Mouse (Mus musculus): ENCODE data around the gene Olfr524.

Olfr524 gene

DNA sequence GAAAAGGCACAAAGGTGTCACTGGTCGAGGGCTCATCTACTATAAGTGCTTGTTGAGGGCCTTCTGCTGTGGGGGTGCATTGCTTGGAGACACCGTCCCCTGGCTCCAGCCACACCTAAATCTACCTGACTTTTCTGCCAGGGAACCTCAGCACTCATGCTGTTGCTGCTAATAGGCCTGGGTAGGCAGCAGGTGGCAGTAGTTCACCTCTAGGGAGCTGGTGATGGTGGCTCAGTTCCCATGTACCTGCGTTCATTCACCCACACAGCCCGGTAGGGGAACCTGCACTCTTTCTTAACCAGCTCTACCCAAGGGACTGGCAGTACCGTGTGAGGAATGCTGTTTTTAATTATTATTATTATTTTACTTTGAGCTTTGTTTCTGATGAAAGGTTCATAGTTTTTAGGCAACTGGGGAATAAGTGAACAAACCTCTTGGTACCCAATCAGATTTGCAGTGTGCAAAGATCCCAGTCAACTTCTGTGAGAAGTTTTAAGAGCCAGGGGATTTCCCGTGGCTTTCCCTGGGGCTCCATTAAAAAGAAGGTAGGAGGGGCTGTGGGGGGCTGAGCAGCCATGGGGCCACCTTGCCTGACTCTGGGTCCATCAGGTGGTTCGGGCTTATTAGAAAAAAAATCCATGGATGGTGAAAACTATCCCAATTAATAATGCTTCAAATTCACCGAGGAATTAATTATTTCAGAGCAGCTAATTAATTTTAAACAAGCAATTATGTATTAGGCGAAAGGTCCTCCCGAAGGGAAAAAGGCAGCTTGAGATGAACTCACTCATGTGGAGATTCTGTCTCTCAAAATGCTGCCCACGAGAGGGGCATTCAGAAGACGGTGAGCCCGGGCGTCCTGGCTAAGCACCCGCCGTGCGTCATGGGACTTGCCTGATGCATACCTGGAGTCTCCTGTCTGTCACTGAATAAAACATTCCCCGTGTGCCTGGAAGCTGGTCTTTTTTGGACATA, 18.8 kb downstream of the Olfr524 start:
- in situ Hi-C loops (cut with MboI, MseI), result loop anchor here (10.0 kb wide), 1 partner anchor 608 kb away; no protein-coding TSS in a partner anchor

DNA sequence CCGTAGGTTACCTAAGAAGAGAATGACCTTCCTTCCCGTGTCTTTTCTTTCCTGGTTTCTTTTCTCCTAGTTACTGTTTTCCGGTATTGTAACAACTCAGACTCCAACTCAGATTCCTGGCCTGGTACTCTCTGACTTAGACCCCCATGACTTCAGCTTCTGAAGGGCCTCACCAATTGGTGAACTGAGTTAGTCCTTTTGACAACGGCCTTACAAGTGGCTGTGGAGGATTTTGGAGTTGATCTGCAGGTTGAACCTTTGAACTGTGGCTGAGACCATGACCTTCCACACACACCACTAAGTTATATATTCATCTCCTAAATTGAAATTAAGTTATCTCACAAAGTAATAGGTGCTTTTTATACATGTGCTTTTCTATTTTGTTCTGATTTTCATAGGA, 21.6 kb downstream of the Olfr524 start:
- in situ Hi-C loops (cut with MboI, MseI), result loop anchor here (10.0 kb wide), 1 partner anchor 611 kb away; no protein-coding TSS in a partner anchor

DNA sequence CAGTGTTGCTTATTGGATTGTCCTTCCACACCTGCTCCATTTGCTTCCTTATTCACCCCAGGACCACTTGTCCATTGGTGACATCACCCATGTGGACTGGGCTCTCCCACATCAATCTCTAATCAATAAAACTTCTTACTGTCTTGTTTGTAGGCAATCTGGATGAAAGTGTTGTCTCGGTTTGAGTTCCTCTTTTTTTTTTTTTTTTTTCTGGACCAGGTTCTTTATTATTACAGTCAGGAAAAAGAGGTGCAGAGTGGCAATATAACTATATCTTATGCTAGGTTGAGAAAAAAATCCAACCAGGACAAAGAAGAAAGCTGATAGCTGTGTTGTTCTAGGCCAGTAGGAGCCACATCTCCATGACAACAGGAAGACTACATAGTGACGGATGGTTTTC, 25.1 kb downstream of the Olfr524 start:
- in situ Hi-C loops (cut with MboI, MseI), result loop anchor here (10.0 kb wide), 1 partner anchor 614 kb away; no protein-coding TSS in a partner anchor

DNA sequence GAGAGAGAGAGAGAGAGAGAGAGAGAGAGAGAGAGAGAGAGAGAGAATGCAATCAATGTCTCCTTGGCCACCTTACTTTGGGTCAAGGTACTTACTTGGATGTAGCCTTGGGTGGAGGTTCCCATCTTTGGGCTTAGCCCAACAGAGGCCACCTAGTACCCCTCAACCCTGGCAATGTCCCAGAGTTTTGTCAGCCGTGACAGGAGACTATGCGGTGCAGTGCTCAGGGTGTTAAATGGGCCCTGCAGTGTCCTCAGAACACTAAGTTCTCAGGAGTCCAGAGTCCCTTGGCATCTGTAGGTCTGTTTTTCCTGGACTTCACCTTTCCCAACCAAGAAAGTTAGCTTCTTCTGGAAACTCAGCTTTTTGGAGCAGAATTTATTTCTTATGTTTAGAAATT, 26.6 kb downstream of the Olfr524 start:
- in situ Hi-C loops (cut with MboI, MseI), result no loop called here

DNA sequence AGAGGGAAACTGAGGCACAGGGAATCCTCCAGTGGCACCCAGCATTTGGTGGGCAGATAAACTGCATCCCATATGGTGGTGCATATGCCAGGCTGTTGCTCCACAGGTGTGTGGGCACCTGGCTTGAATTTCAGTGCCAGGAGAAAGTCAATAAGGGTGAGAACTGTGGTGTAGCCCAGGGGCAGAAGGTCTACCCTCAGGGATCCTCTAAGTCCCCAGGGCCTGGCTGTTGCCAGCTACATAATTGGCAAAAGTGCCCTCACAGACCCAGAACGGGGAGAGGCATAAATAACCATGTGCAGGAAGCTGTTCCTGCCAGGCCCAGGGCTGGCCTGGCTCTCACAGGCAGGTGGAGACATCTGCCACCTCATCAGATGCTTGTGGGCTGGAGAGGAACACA, 32.8 kb downstream of the Olfr524 start, which contains the start of gene Olfr523:
Gene Olfr523, plus strand, starts transcription at position 282 of the 400 bp plus-strand sequence.
- in situ Hi-C loops (cut with MboI, MseI), result no loop called here

DNA sequence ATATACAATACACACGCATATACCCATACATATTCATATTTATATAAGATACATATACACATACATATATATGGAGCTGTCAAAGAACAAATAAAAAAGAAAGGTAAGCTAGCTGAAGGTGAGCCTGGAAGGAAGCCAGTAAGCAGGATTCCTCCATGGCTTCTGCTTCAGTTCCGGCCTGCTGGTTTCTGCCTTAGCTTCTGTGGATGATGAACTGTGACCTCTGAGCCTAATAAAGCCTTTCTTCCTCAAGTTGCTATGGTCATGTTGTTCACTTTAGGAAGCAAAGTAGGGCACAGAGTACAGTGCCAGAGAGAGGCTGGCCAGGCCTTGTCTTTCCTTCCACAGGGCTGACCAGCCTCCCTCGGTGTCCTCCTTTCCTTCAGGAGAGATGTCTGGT, 34.9 kb downstream of the Olfr524 start:
- in situ Hi-C loops (cut with MboI, MseI), result no loop called here

DNA sequence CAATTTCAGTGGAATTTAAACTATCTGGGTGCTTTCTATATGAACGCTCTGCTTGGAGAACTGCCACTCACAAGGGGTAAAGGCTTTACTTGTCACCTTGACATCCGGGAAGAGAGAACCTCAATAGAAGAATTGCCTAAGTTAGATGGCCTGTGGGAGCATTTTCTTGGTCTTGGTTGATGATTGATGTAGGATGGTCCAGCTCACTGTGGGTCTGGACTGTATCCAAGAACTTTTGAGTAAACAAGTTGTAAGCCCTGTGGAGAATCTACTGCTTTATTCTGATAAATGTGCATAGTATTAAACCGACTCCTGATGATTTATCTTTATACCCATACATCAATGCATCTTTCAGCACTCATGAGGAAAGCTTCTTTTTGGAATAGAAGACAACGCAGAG, 36.4 kb downstream of the Olfr524 start:
- in situ Hi-C loops (cut with MboI, MseI), result no loop called here

DNA sequence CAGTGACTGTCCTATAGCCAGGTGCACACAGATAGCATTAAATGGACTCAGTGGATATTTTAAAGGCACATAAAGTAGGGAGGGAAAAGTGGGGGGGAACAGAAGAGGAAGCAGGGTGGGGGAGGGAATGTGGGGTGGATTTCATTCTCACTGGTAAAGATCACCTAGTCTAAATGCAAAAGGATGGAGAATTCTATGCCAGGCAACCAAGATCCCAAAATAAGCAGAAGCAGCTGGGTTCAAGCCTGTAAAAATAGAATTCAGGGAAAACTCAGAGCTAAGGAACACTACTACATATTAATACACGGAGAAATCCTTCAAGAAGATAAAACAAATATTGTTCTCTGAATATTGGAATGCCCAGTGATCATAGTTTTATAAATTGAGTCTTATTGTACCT, 37.8 kb downstream of the Olfr524 start:
- in situ Hi-C loops (cut with MboI, MseI), result no loop called here

DNA sequence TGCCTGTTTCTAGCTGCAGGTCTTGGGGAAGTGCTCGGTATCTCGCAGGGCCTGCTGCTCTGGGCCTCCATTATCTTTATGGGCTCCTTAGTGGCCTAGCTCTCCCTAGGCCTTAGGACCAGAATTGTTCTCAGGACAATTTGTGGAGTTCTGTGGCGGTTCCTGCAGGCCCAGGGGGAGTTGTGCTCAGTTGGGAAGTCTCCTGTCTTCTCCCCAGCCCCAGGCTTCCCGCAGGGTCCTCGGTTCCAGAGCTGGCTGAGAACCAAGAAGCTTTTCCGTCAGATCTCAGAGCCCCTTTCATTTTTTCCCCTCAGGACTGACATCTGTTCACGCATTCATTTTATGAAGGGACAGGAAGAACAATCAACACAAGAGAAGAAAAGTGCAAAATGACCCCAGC, 41.1 kb downstream of the Olfr524 start, which contains the start of gene Olfr522:
Gene Olfr522, minus strand, starts transcription at position 101 of the 400 bp plus-strand sequence.
- in situ Hi-C loops (cut with MboI, MseI), result no loop called here

DNA sequence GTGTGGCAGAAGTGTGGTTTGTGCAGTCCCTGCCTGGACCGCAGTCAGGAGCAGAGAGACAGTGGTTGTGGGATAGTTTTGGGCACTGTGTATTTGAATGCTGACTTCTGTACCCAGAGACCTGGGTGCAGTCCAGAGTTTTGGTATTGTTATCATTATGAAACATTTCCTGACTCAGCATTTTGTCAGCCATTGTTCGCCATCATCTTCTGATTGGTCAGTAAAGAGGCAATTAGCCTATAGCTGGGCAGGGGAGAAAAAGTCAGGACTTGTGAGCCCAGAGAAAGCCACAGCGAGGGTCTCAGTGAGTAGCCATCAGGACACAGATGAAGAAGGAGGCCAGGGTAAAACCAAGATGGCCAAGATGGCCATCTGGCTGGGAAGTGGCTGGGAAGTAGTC, 45.4 kb downstream of the Olfr524 start:
- in situ Hi-C loops (cut with MboI, MseI), result no loop called here

DNA sequence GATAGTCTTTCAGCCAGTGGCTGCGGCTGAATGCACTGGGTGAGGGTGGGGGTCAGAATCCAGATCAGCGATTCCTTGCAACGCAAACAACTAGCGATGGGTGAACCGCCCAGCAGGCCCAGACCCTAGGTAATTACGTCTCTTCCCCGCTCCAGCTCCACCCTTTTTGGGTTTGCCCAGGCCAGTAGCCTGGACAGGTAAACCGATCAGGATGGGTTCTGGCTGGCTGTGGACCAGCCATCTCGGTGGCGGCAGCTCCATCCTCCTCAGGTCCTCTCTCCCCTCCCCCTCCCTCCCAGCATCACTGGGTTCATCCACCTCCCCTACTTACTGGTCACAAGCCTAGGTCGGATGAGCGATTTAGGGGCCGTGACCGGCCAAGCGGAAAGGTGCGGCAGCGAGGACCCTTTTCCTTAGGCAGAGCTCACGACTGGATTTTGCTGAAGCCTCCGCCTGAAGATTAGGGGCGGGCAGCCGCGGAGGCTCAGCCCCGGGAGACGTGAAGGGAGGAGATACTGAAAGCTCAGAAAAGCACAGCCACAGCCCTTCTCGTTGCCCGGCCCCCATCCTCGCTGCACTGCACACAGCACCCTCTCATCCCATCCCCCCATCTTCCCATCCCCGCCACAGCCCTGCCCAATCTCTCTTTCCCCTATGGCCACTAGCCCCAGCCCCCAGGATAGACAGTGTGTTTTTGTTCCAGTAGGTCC, 51.4 kb downstream of the Olfr524 start, which contains the start of gene Sprn:
Gene Sprn, minus strand, starts transcription at position 660 of the 710 bp plus-strand sequence.
- in situ Hi-C loops (cut with MboI, MseI), result no loop called here

DNA sequence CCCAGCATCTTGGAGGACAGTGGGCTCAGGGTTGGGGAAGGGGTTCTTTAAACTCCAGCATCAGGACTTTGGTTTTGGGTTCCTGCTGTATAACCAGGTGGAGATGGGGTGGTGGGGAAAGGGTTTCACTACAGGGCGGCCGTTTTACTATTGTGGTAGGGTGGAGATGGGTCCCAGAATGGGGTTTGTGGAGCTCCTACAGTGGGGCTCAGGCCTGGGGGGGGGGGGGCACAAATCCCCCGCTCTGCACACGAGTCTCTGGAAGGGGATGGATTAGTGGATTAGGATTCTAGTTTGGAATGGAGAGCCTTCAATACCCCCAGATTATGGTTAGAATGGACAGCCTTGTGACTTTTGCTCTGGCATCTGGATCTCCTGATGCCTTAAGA, 51.9 kb downstream of the Olfr524 start:
- in situ Hi-C loops (cut with MboI, MseI), result no loop called here

DNA sequence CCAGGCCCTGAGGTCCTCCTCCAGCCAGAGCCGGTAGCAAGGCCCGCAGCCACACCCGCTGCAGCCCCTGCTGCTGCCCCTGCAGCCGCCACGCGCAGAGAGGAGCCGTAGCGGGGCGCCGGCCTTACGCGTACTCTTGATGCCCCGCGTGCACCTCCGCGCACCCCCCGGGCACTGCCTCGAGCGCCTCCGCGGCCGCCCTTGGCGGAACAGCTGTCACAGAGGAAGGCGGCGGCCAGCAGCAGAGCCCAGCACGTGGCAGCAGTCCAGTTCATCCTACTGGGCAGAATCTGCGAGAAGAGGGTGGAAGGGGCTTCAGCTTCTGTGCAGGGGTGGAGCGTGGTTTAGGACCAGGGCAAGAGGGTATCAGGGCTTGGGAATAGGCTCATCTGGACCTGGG, 52.4 kb downstream of the Olfr524 start:
- in situ Hi-C loops (cut with MboI, MseI), result no loop called here

Measured in regulatory T cell (primary cell).